Mouse (Mus musculus) lung, postnatal 14 days (tissue): ENCODE measurements at regions not wholly inside any gene's neighbourhood (a gene's known extent, or its start where the extent isn't known, plus 50 kb on each side); places are given as distances from the start of the nearest gene placed in this dataset.

Experiments used
- DNase-seq: peaks from one replicate; pipeline ENCODE4 v3.0.0; 2021

GRCm38 (mm10) chr3:19367761-19368160, 260.7 kb downstream of the 1700064H15Rik start:
- no peak for DNase-seq
